Mouse (Mus musculus) granulocyte monocyte progenitor cell, adult 5-6 weeks (primary cell): ENCODE measurements around the gene Cacng2. TPM values are rescaled to one million over a fixed set of nuclear protein-coding genes. Genes with fewer than 3 reads are reported as not detected.

Source experiments
- ATAC-seq: replicated peaks from 2 replicates; pipeline ENCODE4 v1.8.0; 2016; ENCODE audit warnings: mild to moderate bottlenecking, moderate TSS enrichment, inconsistent platforms; ENCODE audit not compliant: poor library complexity, severe bottlenecking
- total RNA-seq, 2 experiments: library from RNA; stranded (forward) in 1 of 2; stranded (reverse) in 1 of 2; fragments of 200-712, 200-1000 nt in 1 of 2; fragments of >200 nt in 1 of 2; fragmentation: Nextera tagmentation in 1 of 2; gene quantifications; 2 replicates each; pipeline ENCODE4 v1.2.3; 2014 to 2017

Cacng2 gene
- total RNA-seq, 2 experiments from 2014 or later = not detected

DNA sequence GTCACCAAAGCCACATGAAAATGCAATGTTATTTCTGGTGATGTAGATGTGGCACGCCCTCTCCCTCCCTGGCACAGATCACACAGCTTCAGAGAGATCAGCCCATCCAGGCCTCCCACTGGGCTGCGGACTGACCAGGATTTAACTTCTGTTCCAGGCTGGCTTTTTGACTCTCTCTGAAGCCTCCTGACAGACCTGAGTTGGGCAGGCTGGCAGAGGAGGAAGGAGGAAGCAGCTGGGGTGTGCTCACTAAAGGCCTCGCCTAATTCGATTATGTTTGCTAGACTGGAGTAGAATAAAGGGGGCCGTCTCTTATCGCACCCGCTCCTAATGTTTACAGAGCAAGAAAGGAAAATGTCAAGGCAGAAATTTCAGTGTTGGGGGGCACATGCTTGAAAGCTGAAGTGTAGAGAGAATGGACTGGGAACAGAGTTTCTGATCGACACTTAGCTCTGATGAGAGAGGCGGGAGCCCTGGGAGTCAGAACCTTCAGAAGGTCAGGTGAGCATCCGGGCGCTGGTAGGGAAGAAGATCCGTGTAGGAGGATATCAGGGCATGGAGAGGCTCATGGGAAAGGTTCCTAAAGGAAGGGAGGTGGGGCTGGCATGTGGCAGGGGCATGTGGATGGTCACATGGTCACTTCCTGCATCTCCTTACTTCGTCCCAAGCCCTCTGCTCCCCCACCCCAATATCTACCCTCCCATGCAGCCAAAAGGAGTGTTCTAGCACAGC is 36.8 kb downstream of the Cacng2 start:
- no peak for ATAC-seq

DNA sequence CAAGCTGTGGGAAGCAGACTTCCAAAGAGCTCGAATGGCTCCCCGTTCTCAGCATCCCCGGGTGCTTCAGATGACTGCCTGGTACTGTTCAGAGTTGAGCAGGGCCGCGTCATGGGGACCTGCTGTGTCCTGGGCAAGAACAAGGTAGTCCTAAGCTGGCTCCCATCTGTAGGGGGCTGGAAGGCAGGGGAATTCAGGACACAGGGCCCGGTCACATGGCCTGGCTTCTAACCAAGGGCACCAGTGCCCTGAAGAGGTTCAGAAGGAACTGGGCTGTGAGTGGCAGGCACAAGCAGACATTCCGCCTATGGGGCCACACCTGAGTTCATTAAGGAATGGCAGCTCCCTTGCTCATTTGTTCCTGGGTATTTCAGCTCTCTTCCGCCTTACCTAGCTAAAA is 37.7 kb downstream of the Cacng2 start:
- ATAC-seq = no peak

DNA sequence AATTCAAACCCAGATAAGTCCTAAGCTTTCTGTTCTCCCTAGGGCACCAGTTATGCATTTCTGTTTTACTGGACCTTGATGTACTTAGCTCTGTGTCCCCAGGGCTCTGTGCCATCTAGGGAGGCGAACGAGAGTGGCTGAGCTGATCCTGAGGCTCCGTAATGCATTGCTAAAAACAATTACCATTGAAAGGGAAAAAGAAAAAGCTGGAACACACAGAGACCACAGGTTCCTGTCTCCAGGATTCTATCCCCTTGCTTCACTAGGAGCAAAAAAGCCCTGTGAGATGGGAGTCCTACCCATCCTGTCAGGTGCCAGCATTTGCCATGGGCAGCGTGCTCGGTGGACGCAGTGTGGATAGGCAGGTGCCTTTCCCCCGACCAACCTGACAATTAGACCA is 38.4 kb downstream of the Cacng2 start:
- ATAC-seq = no peak

GRCm38 (mm10) chr15:78080326-78080725 is 39.5 kb downstream of the Cacng2 start:
- no peak for ATAC-seq

DNA sequence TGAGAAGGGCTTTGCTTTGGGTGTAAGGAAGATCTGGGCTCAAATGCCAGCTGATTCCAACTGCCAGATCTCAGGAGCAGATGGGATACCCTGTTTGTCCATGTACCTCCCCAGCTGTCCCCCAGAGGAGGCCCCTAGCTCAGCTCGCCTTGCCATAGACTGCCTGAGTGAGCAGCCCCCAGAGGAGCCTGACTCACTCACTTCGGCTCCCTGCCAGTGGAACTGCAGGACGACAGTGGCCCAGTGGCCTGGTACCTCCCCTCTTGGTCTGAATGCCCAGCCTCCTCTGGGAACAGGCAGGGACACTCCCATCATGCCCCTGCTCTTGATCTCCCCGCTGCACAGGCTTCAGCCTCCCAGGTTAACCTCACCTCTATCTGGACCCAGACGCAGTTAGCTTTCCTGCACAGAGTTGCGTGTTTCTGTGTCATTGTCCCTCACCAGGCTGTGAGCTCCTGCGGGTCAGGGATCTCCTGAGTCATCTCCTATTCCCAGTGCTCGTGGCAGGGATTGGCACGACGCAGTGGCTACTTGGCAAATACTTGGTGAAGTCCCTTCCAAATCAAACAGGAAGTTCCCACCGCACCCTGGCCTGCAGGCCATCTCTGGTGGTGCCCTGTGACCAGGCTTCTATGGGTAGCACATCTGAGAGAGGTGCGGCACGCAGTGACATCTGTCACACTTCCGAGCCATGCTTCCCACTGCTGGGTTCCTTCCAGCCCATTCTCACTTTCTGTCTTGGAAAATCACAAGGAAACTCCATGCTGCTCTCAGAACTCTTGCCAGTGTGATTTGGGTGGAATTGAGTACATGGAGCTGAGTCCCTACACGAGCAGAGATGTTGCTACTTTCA is 40.8 kb downstream of the Cacng2 start:
- no peak for ATAC-seq

DNA sequence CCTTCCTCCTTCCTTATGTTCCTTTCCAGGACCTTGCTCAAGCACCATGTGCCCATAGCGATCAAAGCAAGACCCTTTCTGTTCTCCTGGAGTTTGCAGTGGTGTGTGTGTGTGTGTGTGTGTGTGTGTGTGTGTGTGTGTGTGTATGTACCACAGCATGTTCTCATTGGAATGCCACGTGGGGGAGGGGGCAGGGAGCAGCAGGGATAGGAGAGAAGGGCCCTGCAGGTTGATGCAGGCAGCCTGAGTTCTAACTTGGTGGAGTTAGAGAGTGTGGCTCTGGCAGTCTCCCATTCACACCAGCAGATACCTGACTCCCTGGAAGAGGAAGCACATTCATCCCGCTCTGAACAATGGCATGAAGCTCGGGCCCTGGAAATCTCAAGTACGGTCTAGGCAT is 41.6 kb downstream of the Cacng2 start:
- ATAC-seq = no peak

DNA sequence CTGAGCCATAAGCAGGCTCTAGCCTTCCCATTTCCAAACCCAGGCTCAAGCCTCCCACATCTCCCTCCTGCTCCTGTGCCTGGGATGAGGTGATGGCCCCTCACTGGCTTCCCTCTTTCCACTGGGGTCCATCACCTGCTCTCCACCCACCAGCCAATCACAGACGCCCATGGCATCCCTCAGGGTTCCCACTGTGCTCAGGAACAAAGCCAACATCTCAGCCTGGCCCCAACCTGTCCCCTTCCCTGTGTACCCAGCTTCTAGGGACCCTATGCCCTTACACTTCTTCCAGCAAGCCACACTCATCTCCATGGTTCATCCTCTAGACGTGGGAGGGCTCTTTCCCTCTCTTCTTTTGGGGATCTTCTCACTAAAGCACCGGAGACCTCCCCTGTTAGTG is 43.9 kb downstream of the Cacng2 start:
- no peak for ATAC-seq

GRCm38 (mm10) chr15:78073109-78073508 is 46.7 kb downstream of the Cacng2 start:
- no peak for ATAC-seq

- ATAC-seq = no peak
Measured at GRCm38 (mm10) chr15:78066475-78066874, 53.4 kb downstream of the Cacng2 start.

GRCm38 (mm10) chr15:78065541-78065940 is 54.3 kb downstream of the Cacng2 start:
- no peak for ATAC-seq

- ATAC-seq = no peak
Measured at GRCm38 (mm10) chr15:78064340-78064739, 55.5 kb downstream of the Cacng2 start.

DNA sequence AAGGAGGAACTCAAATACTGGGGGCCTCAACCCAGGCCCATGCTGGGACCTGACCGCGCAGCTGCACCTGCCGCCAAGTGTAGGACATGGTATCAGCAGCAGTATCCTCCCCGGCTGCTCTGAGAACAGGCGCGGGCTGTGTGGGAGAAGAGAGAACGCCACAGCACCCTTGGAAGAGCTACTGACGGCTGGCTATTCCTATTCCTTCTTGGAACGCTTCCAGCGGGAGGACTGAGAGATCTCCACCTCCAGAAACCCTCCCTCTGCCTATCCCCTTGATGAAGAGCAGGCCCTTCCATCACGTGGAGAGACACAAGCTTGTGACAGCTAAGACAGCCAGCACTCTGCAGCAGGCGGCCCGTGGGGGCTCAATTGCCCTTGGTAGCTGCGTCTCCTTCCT is 57.4 kb downstream of the Cacng2 start:
- no peak for ATAC-seq

DNA sequence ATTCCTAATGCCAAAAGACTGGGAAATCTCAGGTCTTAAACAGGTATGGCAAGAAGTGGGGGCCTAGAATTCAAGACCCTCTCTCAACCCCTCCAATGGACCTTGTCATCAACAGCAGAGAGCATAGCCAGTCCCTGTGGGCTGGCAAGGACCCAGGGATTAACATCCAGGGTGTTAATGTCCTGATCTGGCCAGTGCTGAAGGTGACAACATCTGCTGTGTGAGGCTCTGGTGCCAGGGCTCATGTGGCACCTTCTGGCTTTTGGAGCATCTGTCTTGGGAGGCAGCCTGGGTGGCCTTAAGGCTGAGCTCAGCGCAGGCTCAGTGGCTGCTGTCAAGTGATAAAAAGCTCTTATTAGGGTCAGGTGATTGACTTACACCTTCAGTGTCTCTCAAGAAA is 62.9 kb downstream of the Cacng2 start:
- no peak for ATAC-seq

GRCm38 (mm10) chr15:78050682-78051081 is 69.1 kb downstream of the Cacng2 start:
- no peak for ATAC-seq

DNA sequence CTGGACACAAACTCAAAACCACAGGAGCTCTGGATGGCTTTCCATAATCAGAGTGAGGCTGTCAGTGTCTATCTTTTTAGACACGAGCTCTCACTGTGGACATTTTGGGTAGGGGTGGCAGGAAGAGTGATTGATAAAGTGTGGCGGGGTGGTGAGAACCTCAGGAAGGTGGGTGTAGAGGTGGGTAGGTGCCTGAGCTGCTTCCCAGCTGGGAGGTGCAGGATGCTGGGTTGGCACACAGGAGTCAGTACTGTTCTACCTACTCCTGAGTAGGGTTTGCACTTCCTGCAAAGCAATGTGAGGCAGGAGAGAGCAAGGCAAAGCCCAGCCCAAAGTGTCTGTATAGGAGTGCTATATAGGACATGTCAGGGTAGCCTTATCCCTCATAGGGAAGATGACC is 69.9 kb downstream of the Cacng2 start:
- no peak for ATAC-seq

DNA sequence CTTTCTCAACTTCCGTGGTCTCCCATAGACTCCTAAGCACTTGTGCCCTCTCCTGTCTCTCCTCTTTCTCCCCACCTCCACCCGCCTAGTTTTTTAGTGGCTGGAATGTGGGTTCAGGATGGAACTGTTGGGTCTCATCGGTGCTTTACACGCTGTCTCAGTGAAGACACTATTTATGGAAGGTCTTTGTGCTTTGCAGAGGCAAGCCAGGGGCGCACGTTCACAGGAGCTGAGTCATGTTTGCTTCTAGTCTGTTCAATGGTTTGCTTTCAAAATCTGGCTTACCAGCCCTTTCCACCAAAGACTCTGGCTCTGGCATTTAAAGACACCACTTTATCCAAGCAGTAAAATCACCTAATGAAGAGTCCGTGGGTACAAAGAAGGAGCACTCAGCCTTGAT is 74.0 kb downstream of the Cacng2 start:
- no peak for ATAC-seq

GRCm38 (mm10) chr15:78045314-78045713 is 74.5 kb downstream of the Cacng2 start:
- no peak for ATAC-seq

DNA sequence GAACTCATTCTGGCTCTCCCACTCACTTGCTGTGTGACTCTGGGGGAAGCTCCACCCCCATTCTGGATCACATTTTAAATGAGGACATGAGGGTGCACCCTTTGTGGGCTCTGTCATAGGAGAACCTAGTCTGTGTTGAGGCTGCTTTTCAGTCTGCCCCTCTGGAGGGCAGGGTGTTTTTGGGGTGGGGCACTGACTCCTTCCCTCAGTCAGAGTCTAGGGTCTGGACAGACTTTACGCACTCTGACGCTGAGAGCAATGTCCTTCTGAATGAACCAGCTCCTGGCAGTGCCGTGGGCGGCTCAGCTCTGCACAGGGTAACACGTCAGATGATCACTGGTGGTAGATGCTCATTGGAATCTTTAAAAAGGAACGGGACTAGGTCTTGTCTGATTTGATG is 75.0 kb downstream of the Cacng2 start:
- no peak for ATAC-seq

DNA sequence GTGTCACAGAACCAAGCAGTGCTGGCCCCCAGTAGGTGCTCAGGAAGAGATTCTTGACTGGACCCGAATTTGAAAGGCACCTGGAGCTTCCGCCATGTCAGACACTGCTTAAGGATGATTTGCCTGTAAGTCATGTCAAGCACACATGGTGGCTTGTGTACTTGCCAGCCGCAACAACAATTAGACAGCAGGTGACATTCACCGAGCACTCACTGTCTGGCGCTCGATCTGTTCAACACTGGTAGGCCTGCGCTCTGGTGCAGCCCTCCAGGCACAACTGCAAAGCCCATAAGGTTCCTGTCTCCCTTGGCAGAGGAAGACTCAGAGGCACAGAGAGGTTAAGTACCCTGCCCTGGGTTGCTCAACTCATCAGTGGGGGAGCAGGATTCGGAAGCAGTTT is 77.1 kb downstream of the Cacng2 start:
- no peak for ATAC-seq

DNA sequence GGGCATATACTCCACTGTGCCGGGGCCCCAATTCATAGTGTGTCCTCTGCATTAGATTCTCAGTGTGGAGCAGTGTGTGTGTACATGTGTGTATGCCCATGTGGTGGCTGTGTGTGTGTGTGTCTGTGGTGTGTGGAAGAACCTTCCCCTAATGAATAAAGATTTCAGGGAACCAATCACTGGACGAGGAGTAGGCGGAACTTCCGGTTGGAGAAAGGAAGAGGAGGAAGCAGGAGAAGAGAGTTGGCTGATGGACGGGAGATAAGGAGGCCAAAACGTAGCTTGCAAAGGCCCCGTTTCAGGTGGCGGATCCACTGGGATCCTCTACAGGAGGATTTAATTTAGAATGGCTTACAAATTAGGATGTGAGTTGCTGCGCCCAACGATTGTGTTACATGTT is 82.2 kb downstream of the Cacng2 start:
- no peak for ATAC-seq

- no peak for ATAC-seq
Measured at GRCm38 (mm10) chr15:78036586-78036985, 83.2 kb downstream of the Cacng2 start.

DNA sequence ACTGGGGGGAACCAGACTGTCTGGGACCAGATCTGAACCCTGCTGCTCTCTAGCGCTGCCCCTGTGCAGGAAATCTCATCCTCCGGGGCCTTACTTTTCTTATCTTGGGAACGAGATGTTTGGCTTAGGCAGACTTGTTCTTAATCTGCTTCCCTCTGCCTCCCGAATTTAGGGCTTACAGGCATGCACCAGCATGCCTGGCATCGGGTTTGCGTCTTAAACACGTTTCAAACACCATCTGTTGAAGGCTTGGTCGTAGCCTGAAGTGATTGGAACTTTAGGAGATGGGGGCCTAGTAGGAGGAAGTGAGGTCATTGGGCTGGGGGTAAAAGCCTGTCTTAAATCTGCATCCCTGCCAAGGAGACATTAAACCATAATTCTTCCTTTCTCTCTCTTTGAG is 89.9 kb downstream of the Cacng2 start:
- no peak for ATAC-seq
